Mouse (Mus musculus) liver, postnatal 0 days (tissue): ENCODE measurements around the gene Wars2. TPM values are rescaled to one million over a fixed set of nuclear protein-coding genes. Genes with fewer than 3 reads are reported as not detected.

Experiments
- ATAC-seq: fragments of 200-750 bp; cut with Nextera tagmentation; 2 replicates; pipeline ENCODE4 v1.8.0; 2017; ENCODE audit warnings: mild to moderate bottlenecking, moderate library complexity
- DNase-seq: peaks from one replicate; pipeline ENCODE4 v3.0.0-alpha.2; 2016
- H3K27ac ChIP-seq: fragments of 300-500 bp; sonication (generic); 2 replicates; pipeline ENCODE4 v1.5.1; 2014; ENCODE audit warnings: antibody characterized with exemption, moderate library complexity, mild to moderate bottlenecking, low read depth
- H3K27me3 ChIP-seq: fragments of 300-500 bp; sonication (generic); 2 replicates; pipeline ENCODE4 v1.6.1; 2014; ENCODE audit warnings: low read length, control low read depth, mixed read lengths; ENCODE audit not compliant: insufficient read depth
- H3K36me3 ChIP-seq: fragments of 300-500 bp; sonication (generic); replicated peaks from 2 replicates; pipeline ENCODE4 v1.6.1; 2014; ENCODE audit warnings: mild to moderate bottlenecking, control low read depth, low read length, moderate library complexity, mixed read lengths; ENCODE audit not compliant: insufficient read depth
- H3K4me1 ChIP-seq: fragments of 300-500 bp; sonication (generic); 2 replicates; pipeline ENCODE4 v1.6.1; 2014; ENCODE audit warnings: antibody characterized with exemption, mild to moderate bottlenecking, control low read depth; ENCODE audit not compliant: insufficient read depth
- H3K4me2 ChIP-seq: fragments of 300-500 bp; sonication (generic); 2 replicates; pipeline ENCODE4 v1.6.1; 2014; ENCODE audit warnings: low read depth, mild to moderate bottlenecking, low read length, moderate library complexity, mixed read lengths
- H3K4me3 ChIP-seq: fragments of 300-500 bp; sonication (generic); 2 replicates; pipeline ENCODE4 v1.5.1; 2014; ENCODE audit warnings: low read depth, low read length
- H3K9ac ChIP-seq: fragments of 300-500 bp; sonication (generic); replicated peaks from 2 replicates; pipeline ENCODE4 v1.6.1; 2014; ENCODE audit warnings: mild to moderate bottlenecking, moderate library complexity
- H3K9me3 ChIP-seq: fragments of 300-500 bp; sonication (generic); 2 replicates; pipeline ENCODE4 v1.6.1; 2016; ENCODE audit warnings: mild to moderate bottlenecking, control low read depth, low read length, mixed read lengths
- CTCF ChIP-seq: sonication (generic); IDR thresholded peaks from 2 replicates; pipeline ENCODE4 v1.5.1; 2016; ENCODE audit warnings: antibody characterized with exemption, low read depth
- EP300 ChIP-seq: IDR thresholded peaks from 2 replicates; pipeline ENCODE4 v1.6.1; 2016; ENCODE audit warnings: antibody characterized with exemption, low read depth, mild to moderate bottlenecking
- WGBS: fragments of 180-500 bp; shearing (Covaris S2); extraction: QIAGEN DNeasy Blood & Tissue Kit; methylation state at CpG from one replicate; pipeline ENCODE4 v1.1.7; 2014; ENCODE audit not compliant: insufficient replicate concordance; 5-methylcytosine and 5-hydroxymethylcytosine counted together
- polyA plus RNA-seq: library from polyadenylated mRNA; unstranded; fragments of >200 nt; fragmentation: Nextera tagmentation; extraction: Ambion mirVana; gene quantifications from 2 replicates; pipeline ENCODE4 v1.2.1, GENCODE M21; 2015

Gene Wars2
- polyA plus RNA-seq, 1 experiment from 2014 or later, result 1.4 TPM

DNA sequence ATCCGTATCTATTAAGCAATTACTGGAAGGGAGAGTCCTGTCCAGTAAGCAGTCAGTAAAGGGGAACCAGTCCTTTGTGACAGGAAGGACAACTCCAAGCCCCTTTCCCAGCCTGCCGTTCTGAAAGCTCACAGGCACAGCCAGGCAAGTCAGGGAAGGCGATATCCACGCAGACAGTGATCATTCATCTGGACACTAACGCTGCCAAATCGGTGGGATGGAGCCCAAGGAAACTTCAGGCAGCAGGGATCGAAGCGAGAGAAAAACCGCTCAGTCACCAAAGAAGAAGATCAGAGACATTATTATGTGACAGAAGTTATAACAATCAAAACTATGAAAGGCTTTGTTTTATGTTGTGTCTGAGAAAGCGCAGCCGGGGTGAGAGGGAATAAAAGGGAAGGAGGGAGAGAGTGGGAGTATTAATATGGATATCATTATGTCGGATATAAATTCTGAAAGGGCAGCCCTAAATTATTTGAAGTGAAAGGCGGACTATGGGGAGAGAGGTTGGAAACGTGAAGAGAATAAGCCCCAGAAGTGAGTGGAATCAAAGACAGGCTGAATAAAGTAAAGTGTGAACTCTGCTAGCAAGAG is 70.3 kb downstream of the Wars2 start:
- no peak for DNase-seq
- no peaks in the 10 kb centered on the region for H3K4me1 ChIP-seq
- no peak overlapping the region for H3K4me3 ChIP-seq
- H3K9ac ChIP-seq, result no peak overlapping the region
- no peak for TF ChIP-seq EP300
- no peak for TF ChIP-seq CTCF
- 70% methylated on average over 14 of the region's 14 CpGs for WGBS
- H3K4me2 ChIP-seq, result no peak overlapping the region
- 0 out of 2 replicates have a peak, but pooled peaks cover 4% of the 10 kb centered on the region for H3K36me3 ChIP-seq
- H3K27me3 ChIP-seq, result no peaks in the 10 kb centered on the region
- no peak overlapping the region for H3K27ac ChIP-seq
- no peak for ATAC-seq
- H3K9me3 ChIP-seq, result no peaks in the 10 kb centered on the region

DNA sequence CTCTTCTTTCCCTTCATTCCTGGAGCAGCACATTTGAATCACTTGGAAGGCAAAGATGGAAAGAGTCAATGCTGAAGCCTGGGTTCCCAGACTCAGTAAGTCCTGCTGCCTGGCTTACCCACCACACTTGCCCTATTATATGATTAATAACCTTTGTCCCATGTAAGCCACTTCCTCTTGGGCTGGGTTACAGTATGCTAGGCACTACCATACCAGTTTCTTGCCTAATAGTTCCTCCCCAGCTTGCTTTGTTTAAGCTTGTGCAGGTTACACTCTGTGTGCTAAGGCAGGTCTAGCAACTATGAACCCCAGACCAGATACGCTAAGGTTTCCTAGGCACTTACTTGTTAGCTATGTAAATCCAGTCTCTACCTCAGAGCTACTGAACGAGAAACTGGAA is 86.9 kb downstream of the Wars2 start:
- Histone ChIP-seq H3K4me2 (no peak overlapping the region), H3K36me3 (no peaks in the 10 kb centered on the region), H3K27ac (no peak overlapping the region), H3K9ac (no peak overlapping the region), H3K4me1 (no peaks in the 10 kb centered on the region), H3K9me3 (no peaks in the 10 kb centered on the region), H3K4me3 (no peak overlapping the region), H3K27me3 (peaks cover 6% of the 10 kb centered on the region; the same call in 1 of the 2 replicates)
- DNase-seq (no peak), ATAC-seq (no peak)
- 61% methylated on average over 2 of the region's 2 CpGs for WGBS
- TF ChIP-seq EP300, result no peak
- no peak for TF ChIP-seq CTCF

DNA sequence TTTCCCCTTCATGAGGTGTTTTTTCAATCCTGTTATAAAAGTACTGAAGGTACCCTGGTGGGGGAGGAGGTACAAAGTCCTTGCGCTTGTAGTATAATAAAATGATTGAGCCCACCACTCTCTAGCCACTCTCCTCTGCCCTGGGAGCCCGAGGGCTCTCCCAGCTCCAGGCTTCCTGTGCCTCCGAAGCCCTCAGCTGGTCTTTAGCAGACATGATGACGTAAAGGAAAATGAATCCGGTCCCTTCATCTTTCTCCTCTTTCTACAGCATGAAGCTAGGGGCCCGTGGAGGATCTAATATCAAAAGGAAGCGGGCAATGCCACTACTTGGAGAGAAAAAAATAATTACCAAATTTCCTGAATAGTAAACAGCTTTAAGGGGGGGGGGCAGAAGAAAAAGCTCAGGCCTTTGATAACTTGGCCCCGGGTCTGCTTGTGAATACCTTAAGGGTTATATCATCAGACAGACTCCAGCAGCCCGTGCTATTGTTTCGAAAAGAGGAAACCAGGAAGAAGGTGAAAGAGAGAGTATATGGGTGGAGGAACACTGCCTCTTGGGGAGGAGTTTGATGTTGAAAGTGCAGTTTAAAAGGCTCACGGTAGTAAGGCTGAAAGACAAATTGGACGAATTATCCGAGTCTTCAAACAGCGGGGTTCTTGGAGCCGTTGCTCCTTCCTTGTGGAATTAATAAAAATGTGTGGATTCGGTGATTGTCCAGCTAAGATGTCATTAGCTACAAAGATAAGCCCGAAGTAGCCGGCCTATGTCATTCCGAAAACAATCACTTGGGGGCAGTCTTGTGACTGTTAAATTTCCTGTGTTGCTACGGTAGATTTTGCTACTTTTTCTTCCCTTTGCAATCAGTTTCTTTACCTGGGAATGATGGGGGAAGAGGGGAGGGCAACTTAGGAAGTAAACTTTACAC is 92.8 kb downstream of the Wars2 start:
- ATAC-seq (no peak), DNase-seq (peak; percentile 61)
- Histone ChIP-seq H3K9ac (no peak overlapping the region), H3K27ac (no peak overlapping the region), H3K9me3 (no peaks in the 10 kb centered on the region), H3K4me2 (peak overlapping the region; percentile 40; the same call in 1 of the 2 replicates), H3K27me3 (peaks cover 55% of the 10 kb centered on the region), H3K4me3 (no peak overlapping the region), H3K36me3 (no peaks in the 10 kb centered on the region), H3K4me1 (0 out of 2 replicates have a peak, but pooled peaks cover 4% of the 10 kb centered on the region)
- WGBS, result 8% methylated on average over 20 of the region's 20 CpGs
- TF ChIP-seq EP300, result no peak
- peak; percentile 56 for TF ChIP-seq CTCF

DNA sequence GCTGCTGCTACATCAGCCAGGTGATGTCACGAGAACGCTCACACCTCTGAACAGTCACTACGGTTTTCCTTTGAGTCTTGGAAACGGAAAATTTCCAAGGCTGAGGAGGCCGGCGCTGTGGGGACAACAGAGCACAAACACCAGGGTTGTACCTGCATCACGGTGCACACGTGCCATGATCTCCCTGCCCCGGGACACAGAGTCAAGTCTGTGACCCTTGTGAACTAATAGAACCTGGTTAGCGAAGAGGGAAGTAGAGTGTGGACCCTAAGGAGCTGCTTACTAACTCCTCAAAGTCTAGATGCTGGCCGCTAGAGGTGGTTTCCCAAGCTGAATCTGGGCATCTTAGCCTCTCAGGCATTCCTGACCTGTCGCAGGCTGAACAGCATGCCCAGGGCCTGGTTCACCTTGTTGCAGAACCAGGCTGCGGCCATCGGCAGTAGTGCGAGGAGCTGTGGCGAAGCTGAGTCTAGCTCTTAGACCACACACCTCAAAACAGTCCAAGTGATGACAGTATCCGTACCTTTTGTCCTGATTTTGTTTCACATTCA is 93.5 kb downstream of the Wars2 start:
- H3K27me3 ChIP-seq, result peaks cover 61% of the 10 kb centered on the region
- no peak for DNase-seq
- no peak overlapping the region for H3K27ac ChIP-seq
- no peaks in the 10 kb centered on the region for H3K36me3 ChIP-seq
- 5% methylated on average over 17 of the region's 17 CpGs for WGBS
- no peak overlapping the region for H3K9ac ChIP-seq
- H3K9me3 ChIP-seq, result no peaks in the 10 kb centered on the region
- ATAC-seq, result no peak
- no peak for TF ChIP-seq EP300
- no peak for TF ChIP-seq CTCF
- H3K4me2 ChIP-seq, result peak overlapping the region; percentile 40; the same call in 1 of the 2 replicates
- H3K4me1 ChIP-seq, result 0 out of 2 replicates have a peak, but pooled peaks cover 4% of the 10 kb centered on the region
- H3K4me3 ChIP-seq, result no peak overlapping the region

DNA sequence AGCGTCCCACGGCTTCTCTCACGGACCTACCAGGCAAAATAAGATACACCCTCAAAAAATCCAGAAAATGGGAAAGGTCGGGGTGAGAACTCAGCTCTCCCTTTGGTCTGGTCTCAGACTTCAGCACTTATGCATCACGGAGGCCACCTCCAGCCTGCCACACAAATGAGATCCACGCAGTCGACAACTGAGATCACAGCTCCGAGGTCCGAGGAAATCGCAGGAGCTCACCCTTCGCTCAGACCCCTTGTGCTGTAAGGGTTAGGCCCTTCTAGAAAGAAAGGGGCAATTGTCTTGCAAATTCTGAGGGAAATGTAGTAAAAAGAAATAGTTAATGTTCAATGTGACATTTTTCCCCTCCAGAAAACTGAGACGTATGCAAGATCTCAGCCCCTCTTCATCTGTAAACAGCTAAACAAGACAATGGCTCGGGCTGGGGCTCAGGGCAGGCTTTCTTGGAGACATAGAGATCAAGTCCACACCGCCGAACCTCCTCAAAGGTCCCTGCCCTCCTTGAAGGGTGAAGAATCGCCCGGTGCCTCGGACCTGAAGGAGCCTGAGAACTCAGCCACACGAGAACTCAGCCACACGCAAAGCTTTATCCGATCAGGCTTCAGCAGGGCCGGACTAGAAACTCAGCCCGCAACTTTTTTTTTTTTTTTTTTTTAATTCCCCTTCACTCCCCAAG is 94.4 kb downstream of the Wars2 start:
- no peaks in the 10 kb centered on the region for H3K9me3 ChIP-seq
- no peak overlapping the region for H3K4me2 ChIP-seq
- H3K9ac ChIP-seq, result no peak overlapping the region
- peaks cover 5% of the 10 kb centered on the region; the same call in 1 of the 2 replicates for H3K4me1 ChIP-seq
- no peak for TF ChIP-seq EP300
- TF ChIP-seq CTCF, result no peak
- H3K27ac ChIP-seq, result no peak overlapping the region
- H3K36me3 ChIP-seq, result no peaks in the 10 kb centered on the region
- no peak for ATAC-seq
- H3K27me3 ChIP-seq, result peaks cover 70% of the 10 kb centered on the region
- no peak for DNase-seq
- WGBS, result 3% methylated on average over 23 of the region's 23 CpGs
- no peak overlapping the region for H3K4me3 ChIP-seq
